Mouse (Mus musculus): ENCODE measurements around the gene Dse. TPM values are rescaled to one million over a fixed set of nuclear protein-coding genes. Genes with fewer than 3 reads are reported as not detected.

Dse gene
- polyA plus RNA-seq, 1 experiment, result 16.2 TPM

DNA sequence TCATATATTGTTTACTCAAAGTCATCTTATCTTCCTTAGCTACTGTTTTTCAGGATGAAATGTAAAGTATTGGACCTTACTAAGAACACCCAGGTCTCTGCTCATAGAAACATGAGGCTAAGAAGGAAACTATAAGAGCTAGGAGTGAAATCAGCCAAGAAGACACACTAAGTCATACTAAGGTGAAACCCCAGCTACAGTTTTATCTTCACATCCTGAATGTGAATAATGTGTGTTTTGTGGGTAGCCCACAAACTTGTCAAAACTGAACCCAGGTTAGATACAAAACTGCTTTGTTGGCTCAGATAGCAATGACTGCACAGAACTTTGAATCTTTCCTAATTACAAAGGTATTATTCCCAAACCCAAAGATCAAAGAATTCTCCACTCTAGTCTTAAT is 89.7 kb downstream of the Dse start:
- no peak for DNase-seq
- H3K4me3 ChIP-seq (replicated peaks; ENCODE audit: extremely low read depth, low read depth, low read length), result no peak overlapping the region
- TF ChIP-seq CTCF (IDR thresholded peaks at IDR 0.05; ENCODE audit: insufficient read depth, low read length) (no peak), POLR2A (IDR thresholded peaks at IDR 0.05; ENCODE audit: borderline replicate concordance, extremely low read depth, low read depth, low read length) (no peak)

DNA sequence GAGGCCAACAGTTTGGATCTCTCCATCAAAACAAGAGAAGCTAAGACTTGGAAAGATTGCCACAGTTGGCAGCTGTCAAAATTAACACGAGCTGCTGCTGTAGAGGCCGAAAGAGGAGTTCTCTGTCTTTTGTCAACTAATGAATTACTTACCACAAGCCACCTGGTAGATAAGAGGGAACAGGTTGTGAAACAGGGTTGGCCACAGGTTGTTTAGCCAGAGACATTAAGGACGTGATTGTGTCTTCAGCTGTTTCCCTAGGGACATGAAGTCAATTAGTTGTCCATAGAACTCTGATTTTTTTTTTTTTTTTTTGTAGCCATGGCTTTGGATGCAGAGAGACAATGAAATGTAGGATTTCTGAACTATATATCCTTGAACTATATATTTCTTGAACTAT is 90.4 kb downstream of the Dse start:
- 46% methylated on average over 3 of the region's 3 CpGs for WGBS
- Histone ChIP-seq H3K4me3 (replicated peaks; ENCODE audit: extremely low read depth, low read depth, low read length) (no peak overlapping the region), H3K4me1 (ENCODE audit: control insufficient read depth, insufficient read depth, low read length) (no peaks in the 10 kb centered on the region)
- no peak for TF ChIP-seq CTCF (IDR thresholded peaks at IDR 0.05; ENCODE audit: insufficient read depth, low read length)
- no peak for TF ChIP-seq POLR2A (IDR thresholded peaks at IDR 0.05; ENCODE audit: borderline replicate concordance, extremely low read depth, low read depth, low read length)
- no peak for DNase-seq

More for the DNA sequence above, 89.7 kb downstream of the Dse start:
- no peaks in the 10 kb centered on the region for H3K4me1 ChIP-seq (ENCODE audit: control insufficient read depth, insufficient read depth, low read length)

DNA sequence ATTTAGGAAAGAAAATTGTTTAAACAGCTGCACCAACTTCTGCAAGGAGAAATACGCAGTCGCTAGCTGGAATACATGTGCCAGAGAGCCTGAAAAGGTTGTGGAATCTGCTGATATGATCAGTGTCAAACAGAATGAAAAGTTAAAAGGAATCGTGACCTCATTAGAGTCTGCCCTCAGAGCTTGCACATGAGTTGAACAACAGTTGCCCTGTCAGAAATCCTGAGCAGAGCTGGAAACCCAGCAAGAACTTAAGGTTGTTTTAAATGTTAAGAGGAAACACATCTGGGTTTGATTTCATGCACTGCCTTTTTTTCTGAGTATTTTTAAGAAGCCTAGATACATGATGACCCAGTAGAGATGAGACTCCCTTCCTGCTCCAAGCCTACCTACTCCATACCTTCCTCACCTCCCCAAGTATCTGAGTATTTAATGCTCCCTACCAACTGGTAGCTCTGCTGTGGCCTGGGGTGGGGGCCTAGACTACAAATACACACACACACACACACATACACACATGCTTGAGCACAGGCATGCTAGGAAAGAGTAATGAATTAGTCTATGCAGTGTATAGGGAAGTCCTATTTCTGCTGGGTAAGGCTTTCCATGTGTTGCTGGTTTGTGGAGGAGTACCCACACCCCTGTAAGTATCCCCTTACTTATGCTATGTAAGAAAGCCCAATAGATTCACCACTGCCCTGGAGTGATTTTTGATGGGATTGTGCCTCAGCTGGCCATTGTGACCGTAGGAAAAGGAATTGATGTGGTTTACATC is 95.4 kb downstream of the Dse start:
- H3K4me3 ChIP-seq (replicated peaks; ENCODE audit: extremely low read depth, low read depth, low read length), result no peak overlapping the region
- no peak for DNase-seq
- WGBS, result 63% methylated on average over 4 of the region's 4 CpGs
- no peaks in the 10 kb centered on the region for H3K4me1 ChIP-seq (ENCODE audit: control insufficient read depth, insufficient read depth, low read length)
- no peak for TF ChIP-seq POLR2A (IDR thresholded peaks at IDR 0.05; ENCODE audit: borderline replicate concordance, extremely low read depth, low read depth, low read length)
- no peak for TF ChIP-seq CTCF (IDR thresholded peaks at IDR 0.05; ENCODE audit: insufficient read depth, low read length)

DNA sequence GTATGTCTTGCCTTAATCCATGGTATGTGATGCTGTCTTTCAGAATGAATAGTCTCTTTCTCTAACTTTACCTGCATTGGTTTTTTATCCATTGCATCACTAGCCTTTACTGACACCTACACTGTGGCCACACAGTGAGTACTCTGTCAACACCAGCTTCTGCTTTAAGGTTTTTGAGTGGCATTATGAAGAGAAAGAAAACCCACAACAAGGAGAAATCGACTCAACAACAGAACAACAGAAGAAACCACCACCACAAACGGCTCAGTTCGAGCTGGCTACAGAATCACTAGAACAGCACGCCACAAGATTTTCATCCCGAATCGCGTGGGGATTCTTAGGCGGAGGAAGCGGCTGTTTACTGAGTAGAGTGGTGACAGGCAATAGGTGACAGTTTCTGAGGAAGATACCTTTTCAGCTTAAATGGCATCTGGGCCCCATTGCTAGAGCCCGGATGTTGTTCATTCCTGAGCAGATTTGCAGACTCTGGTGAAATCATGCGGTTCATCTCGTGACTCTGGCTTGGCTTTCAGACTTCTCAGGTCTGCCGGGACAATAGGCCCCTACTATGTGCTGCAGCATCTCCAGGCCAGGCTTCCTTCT is 96.6 kb downstream of the Dse start:
- 70% methylated on average over 13 of the region's 13 CpGs for WGBS

More for the DNA sequence above, 96.6 kb downstream of the Dse start:
- no peak for DNase-seq
- no peaks in the 10 kb centered on the region for H3K4me1 ChIP-seq (ENCODE audit: control insufficient read depth, insufficient read depth, low read length)
- TF ChIP-seq CTCF (IDR thresholded peaks at IDR 0.05; ENCODE audit: insufficient read depth, low read length) (no peak), POLR2A (IDR thresholded peaks at IDR 0.05; ENCODE audit: borderline replicate concordance, extremely low read depth, low read depth, low read length) (no peak)
- H3K4me3 ChIP-seq (replicated peaks; ENCODE audit: extremely low read depth, low read depth, low read length), result no peak overlapping the region

Other genes starting within 250 kb of the Dse start
- gene Rwdd1, start 188.1 kb downstream of the Dse start, polyA plus RNA-seq (2012; rRNA removed), result 24.5 and 42.9 TPM in 2 replicates
- not detected in 2 replicates for gene Trappc3l, start 170.1 kb downstream of the Dse start, polyA plus RNA-seq (2012; rRNA removed)
- gene Calhm4, start 163.4 kb downstream of the Dse start, polyA plus RNA-seq (2012; rRNA removed), result not detected in 2 replicates
- 0.49 and 1.2 TPM in 2 replicates for gene Calhm5, start 111.2 kb downstream of the Dse start, polyA plus RNA-seq (2012; rRNA removed)
- 2.3 and 2.4 TPM in 2 replicates for gene Calhm6, start 79.7 kb downstream of the Dse start, polyA plus RNA-seq (2012; rRNA removed)
- gene Tspyl1, start 74.5 kb upstream of the Dse start, polyA plus RNA-seq (2012; rRNA removed), result 26.3 and 33.6 TPM in 2 replicates
- gene Tspyl4, start 89.7 kb upstream of the Dse start, polyA plus RNA-seq (2012; rRNA removed), result 7.2 and 13.0 TPM in 2 replicates
- gene Col10a1, start 182.3 kb upstream of the Dse start, polyA plus RNA-seq (2012; rRNA removed), result 0.05 and 0.83 TPM in 2 replicates
- 6.5 and 6.6 TPM in 2 replicates for gene Nt5dc1, start 210.8 kb upstream of the Dse start, polyA plus RNA-seq (2012; rRNA removed)

Data from lung, adult 2 months (tissue).